Mouse (Mus musculus): ENCODE measurements around the gene Pramef20. TPM values are rescaled to one million over a fixed set of nuclear protein-coding genes. Genes with fewer than 3 reads are reported as not detected.
"Not testable (repeated sequence)": the region's sequence is repeated elsewhere in the genome, so short reads cannot be mapped to it uniquely, and the experiment has no call there.

The Pramef20 gene
- total RNA-seq (2022) = not detected

DNA sequence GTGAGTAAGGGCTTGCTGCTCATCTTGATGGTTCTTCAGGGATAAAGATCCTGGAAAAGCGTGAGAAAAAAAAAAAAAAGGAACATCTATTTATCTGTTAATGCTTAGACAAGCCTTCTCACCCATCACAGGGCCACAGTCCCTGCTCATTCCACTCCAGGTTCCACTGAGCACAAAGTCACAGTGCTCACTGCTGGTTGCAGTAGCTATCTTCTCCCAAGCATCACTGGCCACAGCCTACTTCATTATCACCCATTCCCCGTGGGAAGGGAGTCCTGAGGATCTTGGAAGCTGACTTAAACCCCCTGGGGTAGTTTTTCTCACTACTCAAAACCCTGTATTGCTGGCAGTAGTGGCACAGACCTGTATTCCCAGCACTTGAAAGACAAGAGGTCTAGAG, at the start of gene Pramef20:
Pramef20 (minus strand) TSS at position 23 of the 400 bp plus-strand sequence.
- no peak for DNase-seq (ENCODE audit: low spot score)

DNA sequence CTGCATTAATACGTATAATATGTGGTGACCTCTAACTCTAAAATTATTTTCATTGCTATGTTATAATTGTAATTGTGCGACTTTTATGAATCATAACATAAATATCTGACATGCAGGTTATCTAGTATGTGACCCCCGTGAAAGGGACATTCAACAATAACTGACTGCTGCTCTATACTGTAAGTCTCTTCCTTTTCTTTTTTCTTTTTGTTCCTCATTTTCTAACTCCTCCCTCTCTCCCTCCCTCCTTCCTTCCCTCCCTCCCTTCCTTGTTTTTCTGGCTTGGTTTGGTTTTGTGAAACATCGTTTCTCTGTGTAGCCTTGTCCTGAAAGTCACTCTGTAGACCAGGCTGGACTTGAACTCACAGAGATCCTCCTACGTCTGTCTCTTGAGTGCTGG, 46.9 kb upstream of the Pramef20 start:
- no peak for DNase-seq (ENCODE audit: low spot score)

DNA sequence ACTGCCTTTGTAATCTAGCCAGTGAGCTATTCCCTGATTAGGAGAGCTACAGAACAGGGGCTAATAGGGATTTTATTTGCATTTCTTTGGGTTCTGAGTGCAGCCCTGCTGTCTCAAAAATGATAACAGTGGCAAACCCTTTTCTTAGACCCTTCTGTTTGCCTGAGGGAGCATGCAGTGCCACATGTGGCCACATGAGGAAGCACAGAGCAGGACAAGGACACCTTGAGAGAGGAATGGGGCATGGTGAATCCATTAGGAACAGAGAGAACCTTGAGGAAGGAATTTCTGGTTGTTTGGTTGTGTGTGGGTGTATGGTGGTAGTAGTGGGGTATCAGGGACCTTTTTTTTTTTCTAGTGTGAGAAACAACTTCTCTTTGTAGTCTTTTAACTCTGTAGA, 42.9 kb upstream of the Pramef20 start:
- no peak for DNase-seq (ENCODE audit: low spot score)

DNA sequence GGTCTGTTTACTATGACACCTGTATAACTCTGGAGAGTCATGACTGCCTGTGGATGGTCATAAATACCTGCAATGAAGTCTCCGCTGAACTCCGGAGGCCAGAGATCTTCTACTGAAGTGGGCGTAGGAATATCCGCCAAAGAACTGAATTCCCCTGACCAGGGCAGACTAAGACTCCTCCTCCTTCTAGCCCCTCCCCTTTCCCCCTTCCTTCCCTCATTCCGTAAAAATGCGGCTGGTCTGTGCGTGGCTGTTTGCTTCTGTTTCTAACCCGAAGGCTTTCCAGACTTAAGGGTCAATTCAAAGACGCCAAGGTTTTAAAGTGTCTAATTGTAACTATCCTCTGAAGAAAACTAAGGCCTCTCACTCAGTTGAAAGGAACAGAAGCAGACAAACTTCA, 30.6 kb upstream of the Pramef20 start, which contains the start of gene Pramef12:
Pramef12 (minus strand) TSS at position 175 of the 400 bp plus-strand sequence.
- no peak for DNase-seq (ENCODE audit: low spot score)

- DNase-seq (ENCODE audit: low spot score) = no peak
These were observed 28.5 kb upstream of the Pramef20 start for GRCm38 (mm10) chr4:144406261-144406660.

DNA sequence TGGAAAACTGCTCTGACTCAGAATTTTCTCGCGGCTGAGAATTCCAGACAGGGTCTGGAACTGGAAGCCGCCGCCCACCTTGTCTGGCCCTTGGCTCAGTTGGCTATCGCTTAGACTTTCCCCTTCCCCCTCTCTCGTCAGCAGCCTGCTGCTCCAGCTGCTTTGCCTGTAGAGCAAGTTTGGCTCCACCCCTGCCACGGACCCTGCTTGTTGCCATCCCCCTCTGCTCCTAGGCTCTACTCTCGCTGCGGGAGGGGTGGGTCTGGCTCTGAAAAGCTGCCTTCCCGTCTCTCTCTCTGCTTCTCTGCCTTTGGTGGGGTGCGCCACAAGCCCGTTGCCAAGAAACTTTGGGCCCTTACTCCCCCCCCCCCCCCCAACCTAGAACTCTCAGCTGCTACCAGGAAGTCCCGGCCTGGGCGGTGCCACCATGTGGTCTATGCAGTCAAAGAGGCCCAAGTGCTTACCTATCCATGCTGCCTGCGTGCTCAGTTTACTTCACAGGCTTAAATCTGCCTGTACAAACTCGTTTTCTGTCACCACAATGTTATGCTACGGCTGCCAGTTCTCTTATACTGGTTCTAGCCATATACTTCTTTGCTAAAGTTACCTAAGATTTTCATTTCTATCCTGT, 26.8 kb upstream of the Pramef20 start:
- no peak for DNase-seq (ENCODE audit: low spot score)

DNA sequence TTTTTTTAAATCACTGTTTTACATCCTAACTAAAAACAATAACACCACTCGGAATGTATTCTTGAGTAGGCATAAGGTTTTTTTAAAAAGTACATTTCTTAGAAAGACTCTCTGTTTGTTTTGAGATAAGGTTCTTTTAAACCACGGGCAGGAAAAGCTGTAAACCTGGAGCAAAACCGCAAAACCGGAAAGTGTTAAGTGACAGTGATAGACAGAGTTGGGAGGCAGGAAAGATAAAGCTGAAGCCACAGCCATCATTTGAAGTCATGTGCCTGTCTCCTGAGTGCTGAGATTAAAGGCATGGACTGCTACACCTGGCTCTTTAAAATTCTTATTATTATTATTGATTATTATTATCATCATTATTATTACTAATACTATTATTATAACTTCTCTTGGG, 25.0 kb upstream of the Pramef20 start:
- no peak for DNase-seq (ENCODE audit: low spot score)

DNA sequence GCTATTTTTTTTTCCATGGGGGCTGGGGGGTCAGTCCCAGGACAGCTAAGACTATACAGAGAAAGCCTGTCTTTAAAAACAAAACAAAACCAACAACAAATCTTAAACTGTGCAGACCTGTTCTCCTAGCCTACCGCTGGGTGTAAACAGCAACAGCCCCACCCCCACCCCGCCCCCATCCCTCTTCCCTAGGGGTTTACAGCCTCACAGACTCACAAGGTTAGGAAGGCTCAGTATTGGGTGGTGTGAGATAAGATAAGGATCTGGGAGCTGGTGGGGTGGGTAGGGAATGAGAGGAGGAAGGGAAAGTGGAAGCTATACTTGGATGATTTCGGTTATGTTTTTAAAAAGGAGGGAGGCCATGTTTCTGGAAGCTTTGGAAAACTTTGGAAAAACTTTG, 18.6 kb upstream of the Pramef20 start:
- DNase-seq (ENCODE audit: low spot score) = no peak

- DNase-seq (ENCODE audit: low spot score) = not testable (repeated sequence)
These were observed 20.1 kb downstream of the Pramef20 start, which contains the start of gene Gm13119 for GRCm38 (mm10) chr4:144357642-144358041. Gene Gm13119, plus strand, starts transcription at chr4:144357942.

GRCm38 (mm10) chr4:144335856-144336255, 41.9 kb downstream of the Pramef20 start:
- DNase-seq (ENCODE audit: low spot score) = not testable (repeated sequence)

- DNase-seq (ENCODE audit: low spot score) = not testable (repeated sequence)
These were observed 47.8 kb downstream of the Pramef20 start, which contains the start of gene Gm13128 for GRCm38 (mm10) chr4:144329949-144330348. Gene Gm13128, plus strand, starts transcription at chr4:144330249.

Other genes with a start within 250 kb of the Pramef20 start
- not detected for gene Oog3, start 215.3 kb downstream of the Pramef20 start, total RNA-seq (2022)
- not detected for gene Oog2, start 187.2 kb downstream of the Pramef20 start, total RNA-seq (2022)
- gene C87977, start 164.6 kb downstream of the Pramef20 start, total RNA-seq (2022) = not detected
- gene Pramel5, start 97.4 kb downstream of the Pramef20 start, total RNA-seq (2022) = not detected
- gene Gm13128, start 47.7 kb downstream of the Pramef20 start, total RNA-seq (2022) = not detected
- not detected for gene Gm13119, start 20.0 kb downstream of the Pramef20 start, total RNA-seq (2022)
- not detected for gene Pramef12, start 30.5 kb upstream of the Pramef20 start, total RNA-seq (2022)
- gene 1700012P22Rik, start 60.8 kb upstream of the Pramef20 start, total RNA-seq (2022) = not detected
- not detected for gene Gm9944, start 75.4 kb upstream of the Pramef20 start, total RNA-seq (2022)
- gene Aadacl3, start 85.8 kb upstream of the Pramef20 start, total RNA-seq (2022) = not detected
- gene 9430007A20Rik, start 141.9 kb upstream of the Pramef20 start, total RNA-seq (2022) = not detected
- gene Gm13124, start 187.2 kb upstream of the Pramef20 start, total RNA-seq (2022) = not detected
- gene Aadacl4, start 235.8 kb upstream of the Pramef20 start, total RNA-seq (2022) = not detected